Mouse (Mus musculus) Patski (cell line): ENCODE results near the gene Cpne9. TPM values are rescaled to one million over a fixed set of nuclear protein-coding genes. Genes with fewer than 3 reads are reported as not detected.

ENCODE experiments used
- ATAC-seq: fragments of 100-300 bp; one replicate; pipeline ENCODE4 v1.8.0; 2021
- CTCF ChIA-PET: fragments of 350-600 bp; sonication (Branson Sonifier 250); formaldehyde crosslinking; loops from one replicate; lab custom pipeline; 2022; ENCODE audit warnings: inconsistent platforms; lab: Charles Lee
- POLR2A ChIA-PET: fragments of 350-600 bp; sonication (Branson Sonifier 250); formaldehyde crosslinking; loops from one replicate; lab custom pipeline; 2022; ENCODE audit warnings: antibody characterized with exemption, inconsistent platforms; lab: Charles Lee
- DNase-seq: peaks from one replicate; pipeline ENCODE4 v3.0.0-alpha.2; 2011; ENCODE audit warnings: low read depth, low spot score
- H3K27me3 ChIP-seq: fragments of 371-371 bp; one replicate; pipeline ENCODE4 v1.5.1; 2021
- CTCF ChIP-seq: fragments of 100-300 bp; IDR thresholded peaks from one replicate; pipeline ENCODE4 v1.5.1; 2021
- in situ Hi-C: fragments of 300-500 bp; cut with MboI; formaldehyde crosslinking; loops from 3 replicates; pipeline ENCODE4 v1.11.1; 2018; ENCODE audit warnings: low pct_unique_long_range_greater_than_20kb, mixed read lengths
- polyA plus RNA-seq: library from polyadenylated mRNA; unstranded; gene quantifications from one replicate; pipeline ENCODE4 v1.2.3, GENCODE M21; 2021

The Cpne9 gene
- polyA plus RNA-seq, 1 experiment from 2014 or later: 0.19 TPM

DNA sequence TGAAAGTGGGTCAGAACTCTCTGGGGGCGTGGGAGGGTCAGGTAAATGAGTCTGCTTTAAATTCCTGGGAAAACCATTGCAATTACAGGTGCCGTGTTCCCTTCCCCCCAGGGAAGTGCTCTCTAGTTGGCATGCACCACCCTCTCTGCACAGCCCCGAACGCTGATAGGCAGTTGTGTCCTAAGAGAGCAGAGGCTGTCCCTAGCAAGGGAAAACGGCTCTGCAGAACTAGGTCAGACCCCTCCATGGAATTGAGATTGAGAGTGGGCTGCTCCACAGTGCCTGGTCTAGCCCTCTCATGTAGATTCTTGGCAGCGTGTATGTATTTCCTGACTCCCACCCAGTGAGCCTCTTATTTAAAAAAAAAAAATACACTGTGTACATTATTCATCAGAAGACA lies 18.6 kb upstream of the Cpne9 start:
- ATAC-seq: no peak
- no peaks in the 10 kb centered on the region for H3K27me3 ChIP-seq
- in situ Hi-C loops: no loop called here
- no peak for TF ChIP-seq CTCF
- no peak for DNase-seq
- ChIA-PET CTCF (no interaction called here), POLR2A (no interaction called here)

DNA sequence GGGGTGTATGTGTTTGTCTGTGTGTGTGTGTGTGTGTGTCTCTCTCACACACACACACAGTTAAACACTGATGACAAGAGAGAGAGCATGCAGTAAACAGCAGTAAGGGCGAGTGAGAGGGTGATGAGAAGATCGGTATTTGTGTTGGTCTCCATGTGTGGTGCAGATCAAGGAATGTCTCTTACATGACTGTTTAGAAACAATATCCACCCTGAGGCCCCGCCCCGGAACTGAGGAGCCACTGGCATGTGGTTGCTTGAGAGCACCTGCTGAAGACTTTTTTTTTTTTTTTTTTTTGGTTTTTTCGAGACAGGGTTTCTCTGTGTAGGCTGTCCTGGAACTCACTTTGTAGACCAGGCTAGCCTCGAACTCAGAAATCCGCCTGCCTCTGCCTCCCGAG lies 17.7 kb upstream of the Cpne9 start:
- CTCF ChIA-PET: no interaction called here
- peak; percentile 28 for DNase-seq
- H3K27me3 ChIP-seq: no peaks in the 10 kb centered on the region
- no peak for TF ChIP-seq CTCF
- in situ Hi-C loops: no loop called here
- peak; percentile 75 for ATAC-seq
- POLR2A ChIA-PET: no interaction called here

DNA sequence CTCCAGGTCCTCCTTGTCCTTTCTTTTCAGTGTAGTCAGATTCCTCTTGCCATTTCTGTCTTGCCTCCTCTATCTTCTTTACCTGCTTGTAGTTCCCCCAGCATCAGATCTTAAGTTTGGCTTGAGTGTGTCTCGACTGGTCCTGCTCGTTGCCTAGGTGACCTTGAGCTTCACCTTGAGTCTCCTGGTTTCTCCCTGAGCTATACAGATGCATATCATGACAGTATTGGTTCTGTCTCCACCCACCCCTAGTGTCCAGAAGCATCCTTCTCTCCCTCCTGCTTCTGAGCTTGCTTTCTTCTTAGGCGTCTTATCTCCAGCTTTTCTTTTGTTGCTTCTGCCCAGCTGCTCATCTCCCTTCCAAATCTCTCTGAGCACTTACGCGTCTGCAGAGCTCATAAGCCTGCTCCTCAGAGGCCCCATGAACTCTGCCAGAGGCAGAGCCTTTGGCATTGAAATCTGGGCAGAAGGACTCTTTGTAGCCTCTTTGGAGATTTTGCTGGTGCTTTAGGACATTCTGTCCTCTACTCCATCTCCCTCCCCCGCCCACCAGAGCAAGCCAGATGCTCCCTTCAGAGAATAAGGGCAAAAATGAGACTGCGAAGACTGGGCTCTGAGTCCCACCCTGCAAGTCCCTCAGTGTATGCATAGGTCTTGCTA lies 15.0 kb upstream of the Cpne9 start:
- no peaks in the 10 kb centered on the region for H3K27me3 ChIP-seq
- no peak for TF ChIP-seq CTCF
- in situ Hi-C loops: no loop called here
- DNase-seq: no peak
- POLR2A ChIA-PET: interaction anchor here (0.7 kb wide), 1 partner anchor 59 kb away, joined by 3 read pairs; no protein-coding TSS in a partner anchor
- CTCF ChIA-PET: interaction anchor here (1.0 kb wide), 1 partner anchor 125 kb away, joined by 3 read pairs; no protein-coding TSS in a partner anchor
- ATAC-seq: no peak

DNA sequence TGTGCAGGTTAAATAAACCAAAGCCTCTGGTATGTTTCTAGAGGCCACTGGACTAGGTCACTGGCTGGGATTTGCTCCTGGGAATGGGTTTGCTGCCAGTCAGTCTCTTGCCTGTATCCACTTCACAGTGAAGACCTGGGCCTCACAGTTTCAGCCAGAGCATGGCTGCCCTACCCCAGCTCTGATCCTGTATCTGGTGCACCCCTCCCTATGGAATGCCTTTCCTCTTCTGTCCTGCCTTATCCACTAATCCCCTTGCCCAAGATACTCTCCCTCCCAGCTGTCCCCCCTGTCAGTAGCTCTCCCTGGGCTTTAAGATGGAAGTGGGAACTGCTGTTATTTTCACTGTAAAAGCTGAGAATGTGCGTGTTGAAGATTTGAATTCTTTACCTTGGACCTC lies 14.1 kb upstream of the Cpne9 start:
- POLR2A ChIA-PET: no interaction called here

DNA sequence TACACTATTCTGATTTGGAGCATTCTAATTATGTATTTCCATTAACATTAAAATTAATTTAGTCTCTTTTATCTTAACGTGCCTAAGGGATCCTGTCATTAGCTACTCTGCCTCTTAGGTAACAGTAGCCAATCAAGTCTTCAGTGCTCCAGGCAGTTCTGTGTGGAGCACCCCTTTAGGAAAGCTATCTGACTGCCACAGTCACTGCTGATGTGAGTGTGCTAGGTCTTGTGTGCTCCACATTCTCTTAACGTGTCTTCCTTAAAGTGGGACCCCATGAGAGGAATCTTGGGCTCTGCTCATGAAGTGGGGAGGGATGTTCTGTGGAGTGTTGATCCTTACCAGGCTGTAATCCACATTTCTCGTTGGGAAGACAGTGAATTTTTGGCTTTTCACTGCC lies 9.7 kb upstream of the Cpne9 start:
- ChIA-PET CTCF (interaction anchor here (1.1 kb wide), 1 partner anchor 58 kb away, joined by 3 read pairs; no protein-coding TSS in a partner anchor), POLR2A (no interaction called here)
- in situ Hi-C loops: no loop called here
- DNase-seq (no peak), ATAC-seq (no peak)
- no peaks in the 10 kb centered on the region for H3K27me3 ChIP-seq
- no peak for TF ChIP-seq CTCF

More for the DNA sequence above, 14.1 kb upstream of the Cpne9 start:
- no peak for TF ChIP-seq CTCF
- ATAC-seq (no peak), DNase-seq (no peak)
- in situ Hi-C loops: no loop called here
- CTCF ChIA-PET: interaction anchor here (0.9 to 1.5 kb wide), 2 partner anchors 21 to 30 kb away, joined by 3 to 4 read pairs; no protein-coding TSS in a partner anchor
- H3K27me3 ChIP-seq: no peaks in the 10 kb centered on the region

DNA sequence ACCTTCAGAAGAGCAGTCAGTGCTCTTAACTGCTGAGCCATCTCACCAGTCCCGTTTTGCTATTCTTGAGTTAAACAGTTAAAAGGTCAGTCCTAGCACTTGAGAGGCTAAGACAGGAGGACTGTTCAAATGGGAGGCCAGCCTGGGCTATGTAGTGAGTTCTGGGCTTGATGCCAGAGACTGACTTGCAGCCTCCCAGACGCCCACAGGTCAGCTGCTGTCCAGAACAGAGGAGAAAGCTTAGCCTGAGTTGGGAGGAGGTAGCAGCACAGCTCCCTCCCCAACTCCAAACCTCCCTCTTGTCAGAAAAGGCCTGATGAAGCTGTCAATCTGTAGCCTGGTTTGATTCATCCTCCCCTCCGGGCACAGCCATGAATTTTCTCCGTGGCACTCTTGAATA lies 5.3 kb upstream of the Cpne9 start:
- in situ Hi-C loops: no loop called here
- no peak for DNase-seq
- POLR2A ChIA-PET: interaction anchor here (0.9 kb wide), 1 partner anchor 8 kb away, joined by 3 read pairs; no protein-coding TSS in a partner anchor
- CTCF ChIA-PET: no interaction called here
- no peak for ATAC-seq
- no peak for TF ChIP-seq CTCF
- no peaks in the 10 kb centered on the region for H3K27me3 ChIP-seq

DNA sequence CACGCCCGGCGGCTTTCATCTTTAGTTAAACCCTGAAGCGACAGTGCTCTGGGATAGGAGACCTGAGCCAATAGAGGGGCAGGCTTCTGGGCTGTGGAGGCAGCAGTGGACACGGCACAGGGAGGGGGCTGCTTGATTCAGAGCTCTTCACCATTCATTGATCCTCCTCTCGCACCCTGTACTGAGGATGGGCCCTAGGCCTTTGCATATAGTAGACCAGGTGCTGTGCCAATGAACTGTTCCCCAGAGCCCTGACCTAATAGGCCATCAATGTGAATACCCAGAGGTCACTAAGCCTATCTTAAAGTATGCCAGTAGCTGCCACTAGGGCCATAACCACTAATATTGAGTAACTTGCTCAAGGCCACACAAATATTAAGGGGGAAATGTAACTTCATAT lies 431 bp upstream of the Cpne9 start:
- H3K27me3 ChIP-seq: no peaks in the 10 kb centered on the region
- ChIA-PET POLR2A (no interaction called here), CTCF (interaction anchor here (1.6 kb wide), 1 partner anchor 21 kb away, joined by 4 read pairs; no protein-coding TSS in a partner anchor)
- ATAC-seq: no peak
- no peak for DNase-seq
- in situ Hi-C loops: no loop called here
- no peak for TF ChIP-seq CTCF

DNA sequence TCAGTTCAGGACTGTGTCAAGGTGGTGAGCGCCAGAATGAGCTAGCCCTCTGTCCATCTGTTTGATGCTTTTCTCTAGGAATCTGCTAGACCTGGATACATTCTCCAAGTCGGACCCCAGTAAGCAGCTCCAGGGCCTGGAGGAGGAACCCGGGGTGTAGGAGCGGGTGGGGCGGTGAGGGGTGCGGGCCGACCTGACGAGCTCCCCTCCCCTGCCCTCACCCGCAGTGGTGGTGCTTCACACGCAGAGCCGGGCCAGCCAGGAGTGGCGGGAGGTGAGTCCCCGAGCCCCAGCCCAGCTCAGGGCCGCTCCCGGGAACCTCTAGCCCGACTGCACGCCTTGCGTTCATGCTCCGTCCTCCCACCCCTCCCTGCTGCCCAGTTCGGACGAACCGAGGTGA lies 862 bp downstream of the Cpne9 start:
- no peaks in the 10 kb centered on the region for H3K27me3 ChIP-seq
- DNase-seq (no peak), ATAC-seq (no peak)
- in situ Hi-C loops: no loop called here
- POLR2A ChIA-PET: no interaction called here
- no peak for TF ChIP-seq CTCF
- CTCF ChIA-PET: interaction anchor here (1.6 kb wide), 1 partner anchor 20 kb away, joined by 4 read pairs; no protein-coding TSS in a partner anchor

DNA sequence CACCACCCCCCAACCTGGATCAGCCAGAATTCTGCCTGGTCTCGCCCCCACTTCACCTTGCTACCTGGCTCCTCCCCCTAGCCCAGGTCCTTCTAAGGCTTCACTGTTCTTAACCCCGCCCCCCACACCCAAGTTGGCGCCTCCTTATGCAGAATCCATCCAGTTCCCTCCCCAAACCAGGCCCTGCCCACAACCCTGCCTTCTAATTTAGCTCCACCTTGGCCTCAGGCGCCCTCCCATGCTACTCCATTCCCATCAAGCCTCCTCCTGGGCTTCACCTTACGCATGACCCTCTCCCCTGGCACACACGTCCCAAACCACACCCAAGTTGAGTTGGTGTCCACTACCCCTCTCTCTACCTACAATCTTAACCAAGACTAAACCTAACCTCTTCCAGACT lies 1.4 kb downstream of the Cpne9 start:
- ATAC-seq (no peak), DNase-seq (no peak)
- ChIA-PET POLR2A (no interaction called here), CTCF (no interaction called here)
- TF ChIP-seq CTCF: no peak
- no peaks in the 10 kb centered on the region for H3K27me3 ChIP-seq
- in situ Hi-C loops: no loop called here

DNA sequence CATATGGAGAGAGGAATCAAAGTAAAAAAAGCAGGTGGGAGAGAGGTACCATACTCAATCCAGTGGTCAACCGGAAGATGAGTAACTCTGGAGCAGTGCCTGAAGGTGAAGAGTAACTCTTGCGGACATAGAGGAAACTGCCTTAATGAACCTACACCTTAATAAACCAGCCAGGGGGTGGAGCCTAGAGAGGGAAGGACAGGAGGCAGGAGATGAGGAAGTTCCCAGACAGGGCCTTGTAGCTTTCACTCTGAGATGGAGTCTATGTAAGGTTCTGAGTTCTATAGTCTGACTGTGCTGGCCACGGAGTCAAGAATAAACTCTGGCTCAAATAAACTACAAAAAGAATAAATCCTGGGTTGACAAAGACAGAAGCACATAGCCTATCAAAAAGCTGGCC lies 2.8 kb downstream of the Cpne9 start:
- POLR2A ChIA-PET: no interaction called here
- H3K27me3 ChIP-seq: no peaks in the 10 kb centered on the region
- ATAC-seq (no peak), DNase-seq (no peak)
- CTCF ChIA-PET: interaction anchor here (1.0 to 1.5 kb wide), 2 partner anchors 10 to 15 kb away, joined by 3 to 4 read pairs; no protein-coding TSS in a partner anchor
- in situ Hi-C loops: no loop called here
- no peak for TF ChIP-seq CTCF

DNA sequence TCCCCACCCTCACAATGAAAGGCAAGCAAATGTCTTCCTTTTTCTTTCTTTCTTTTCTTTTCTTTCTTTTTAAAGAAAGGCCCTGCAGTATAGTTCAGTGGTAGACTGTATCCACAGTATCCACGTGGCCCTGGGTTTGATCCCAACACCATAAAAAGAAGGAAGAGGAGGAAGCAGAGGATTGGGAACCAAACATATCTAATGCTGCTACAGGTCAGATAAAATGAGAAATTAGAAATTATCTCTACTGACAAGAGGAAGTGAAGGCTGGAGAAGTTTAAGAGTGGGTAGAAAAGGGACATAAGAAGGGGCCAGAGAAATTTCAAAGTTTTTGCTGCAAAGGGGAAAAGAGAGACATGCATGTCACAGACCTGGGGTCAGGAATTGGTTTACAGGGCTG lies 4.2 kb downstream of the Cpne9 start:
- ChIA-PET POLR2A (no interaction called here), CTCF (no interaction called here)
- DNase-seq (no peak), ATAC-seq (no peak)
- H3K27me3 ChIP-seq: no peaks in the 10 kb centered on the region
- no peak for TF ChIP-seq CTCF
- in situ Hi-C loops: no loop called here
